Mouse (Mus musculus) erythroblast, embryonic 14.5 days (primary cell): ENCODE measurements around the gene Fbf1.

Experiments used
- GATA1 ChIP-seq: IDR thresholded peaks from 2 replicates; pipeline ENCODE4 v1.6.1; 2012; ENCODE audit warnings: low read length, inconsistent platforms, mixed read lengths
- TAL1 ChIP-seq: IDR thresholded peaks from 3 replicates; pipeline ENCODE4 v1.6.1; 2012; ENCODE audit warnings: low read length, inconsistent platforms, mixed read lengths

DNA sequence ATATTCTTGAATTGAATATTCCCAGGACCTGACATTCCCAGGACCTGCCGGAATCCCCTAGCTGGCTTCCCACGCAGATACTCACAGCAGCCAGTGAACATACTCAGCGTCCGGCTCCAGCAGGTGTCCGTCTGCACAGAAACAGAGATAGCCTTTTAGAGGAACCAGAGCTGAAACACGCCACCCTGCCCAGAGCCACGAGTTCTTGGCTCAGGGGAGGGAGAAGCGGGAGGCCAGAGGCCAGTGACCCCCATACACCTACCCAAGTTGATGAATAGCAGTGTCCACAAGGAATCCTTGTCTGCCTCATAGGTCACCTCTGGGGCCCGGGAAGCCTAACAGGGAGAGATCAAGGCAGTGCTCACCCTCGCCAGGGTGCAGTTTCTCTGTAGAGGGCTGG lies 33.8 kb downstream of the Fbf1 start:
- TF ChIP-seq GATA1 (no peak), TAL1 (no peak)
